Mouse (Mus musculus) G1E-ER4 (cell line): Measurements from ENCODE around the gene Cyfip1. TPM values are rescaled to one million over a fixed set of nuclear protein-coding genes. Genes with fewer than 3 reads are reported as not detected.

ENCODE experiments used
- GATA1 ChIP-seq: IDR thresholded peaks from one replicate; pipeline ENCODE4 v1.8.0; 2012; ENCODE audit warnings: low read length, inconsistent platforms
- polyA plus RNA-seq: library from polyadenylated mRNA; stranded (reverse); fragments of >175 nt; gene quantifications from 2 replicates; pipeline ENCODE4 v1.2.3, GENCODE M21; 2012

Gene Cyfip1
- polyA plus RNA-seq, 1 experiment = 49.5 TPM

GRCm38 (mm10) chr7:55856741-55857140 lies 15.2 kb downstream of the Cyfip1 start:
- TF ChIP-seq GATA1 = no peak

GRCm38 (mm10) chr7:55857729-55858128 lies 16.2 kb downstream of the Cyfip1 start:
- TF ChIP-seq GATA1 = no peak

- no peak for TF ChIP-seq GATA1
Observed at GRCm38 (mm10) chr7:55858836-55859517, 17.4 kb downstream of the Cyfip1 start.

- TF ChIP-seq GATA1 = no peak
Observed at GRCm38 (mm10) chr7:55859518-55859872, 17.9 kb downstream of the Cyfip1 start.

GRCm38 (mm10) chr7:55859956-55860355 lies 18.4 kb downstream of the Cyfip1 start:
- TF ChIP-seq GATA1 = no peak

- TF ChIP-seq GATA1 = no peak
Observed at GRCm38 (mm10) chr7:55861175-55861574, 19.6 kb downstream of the Cyfip1 start.

- TF ChIP-seq GATA1 = no peak
Observed at GRCm38 (mm10) chr7:55865044-55865443, 23.5 kb downstream of the Cyfip1 start.

- no peak for TF ChIP-seq GATA1
Observed at GRCm38 (mm10) chr7:55865750-55866416, 24.3 kb downstream of the Cyfip1 start.

- no peak for TF ChIP-seq GATA1
Observed at GRCm38 (mm10) chr7:55868247-55868646, 26.7 kb downstream of the Cyfip1 start.

GRCm38 (mm10) chr7:55869220-55869619 lies 27.7 kb downstream of the Cyfip1 start:
- TF ChIP-seq GATA1 = no peak

GRCm38 (mm10) chr7:55870340-55871020 lies 28.9 kb downstream of the Cyfip1 start:
- no peak for TF ChIP-seq GATA1

GRCm38 (mm10) chr7:55871476-55871875 lies 29.9 kb downstream of the Cyfip1 start:
- TF ChIP-seq GATA1 = no peak

GRCm38 (mm10) chr7:55874703-55875102 lies 33.2 kb downstream of the Cyfip1 start:
- TF ChIP-seq GATA1 = no peak

- TF ChIP-seq GATA1 = no peak
Observed at GRCm38 (mm10) chr7:55877721-55878120, 36.2 kb downstream of the Cyfip1 start.

GRCm38 (mm10) chr7:55880882-55881281 lies 39.3 kb downstream of the Cyfip1 start:
- no peak for TF ChIP-seq GATA1

GRCm38 (mm10) chr7:55888603-55889002 lies 47.1 kb downstream of the Cyfip1 start:
- no peak for TF ChIP-seq GATA1

GRCm38 (mm10) chr7:55889996-55890395 lies 48.5 kb downstream of the Cyfip1 start:
- TF ChIP-seq GATA1 = no peak

GRCm38 (mm10) chr7:55890731-55891130 lies 49.2 kb downstream of the Cyfip1 start:
- TF ChIP-seq GATA1 = no peak
